Mouse (Mus musculus): ENCODE results near the gene Ak5. TPM values are rescaled to one million over a fixed set of nuclear protein-coding genes. Genes with fewer than 3 reads are reported as not detected.
"Not testable (repeated sequence)": the region's sequence is repeated elsewhere in the genome, so short reads cannot be mapped to it uniquely, and the experiment has no call there.

Ak5 gene
- polyA plus RNA-seq, 1 experiment from 2014 or later: 0.79 TPM

GRCm38 (mm10) chr3:152460802-152461201, 207.4 kb downstream of the Ak5 start:
- Histone ChIP-seq H3K9me3 (replicated peaks) (no peaks in the 10 kb centered on the region), H3K27ac (replicated peaks) (no peak overlapping the region), H3K4me1 (no peaks in the 10 kb centered on the region), H3K36me3 (peaks cover 65% of the 10 kb centered on the region), H3K27me3 (ENCODE audit: low read depth, poor library complexity, severe bottlenecking) (no peaks in the 10 kb centered on the region), H3K4me3 (no peak overlapping the region)
- 75% methylated on average over 4 of the region's 4 CpGs for WGBS
- DNase-seq (ENCODE audit: low spot score): no peak

GRCm38 (mm10) chr3:152458875-152459274, 209.3 kb downstream of the Ak5 start:
- H3K4me1 ChIP-seq; H3K27ac ChIP-seq (replicated peaks); H3K9me3 ChIP-seq (replicated peaks); DNase-seq (ENCODE audit: low spot score); H3K27me3 ChIP-seq (ENCODE audit: low read depth, poor library complexity, severe bottlenecking); H3K4me3 ChIP-seq: not testable (repeated sequence)
- WGBS: 92% methylated on average over 4 of the region's 4 CpGs
- peaks cover 84% of the 10 kb centered on the region for H3K36me3 ChIP-seq

GRCm38 (mm10) chr3:152457308-152458035, 210.7 kb downstream of the Ak5 start:
- no peaks in the 10 kb centered on the region for H3K4me1 ChIP-seq
- 92% methylated on average over 2 of the region's 2 CpGs for WGBS
- H3K4me3 ChIP-seq: no peak overlapping the region
- H3K36me3 ChIP-seq: peaks cover 85% of the 10 kb centered on the region
- no peaks in the 10 kb centered on the region for H3K9me3 ChIP-seq (replicated peaks)
- no peak overlapping the region for H3K27ac ChIP-seq (replicated peaks)
- H3K27me3 ChIP-seq (ENCODE audit: low read depth, poor library complexity, severe bottlenecking): no peaks in the 10 kb centered on the region
- no peak for DNase-seq (ENCODE audit: low spot score)

- Histone ChIP-seq H3K4me3 (no peak overlapping the region), H3K27ac (replicated peaks) (no peak overlapping the region), H3K36me3 (peaks cover 93% of the 10 kb centered on the region), H3K9me3 (replicated peaks) (no peaks in the 10 kb centered on the region), H3K27me3 (ENCODE audit: low read depth, poor library complexity, severe bottlenecking) (no peaks in the 10 kb centered on the region), H3K4me1 (no peaks in the 10 kb centered on the region)
- DNase-seq (ENCODE audit: low spot score): no peak
- 86% methylated on average over 2 of the region's 4 CpGs for whole genome bisulfite sequencing
These were observed 215.0 kb downstream of the Ak5 start for GRCm38 (mm10) chr3:152453163-152453562.

- Histone ChIP-seq H3K9me3 (replicated peaks) (no peaks in the 10 kb centered on the region), H3K4me1 (no peaks in the 10 kb centered on the region), H3K4me3 (no peak overlapping the region), H3K27me3 (ENCODE audit: low read depth, poor library complexity, severe bottlenecking) (no peaks in the 10 kb centered on the region), H3K36me3 (peaks cover 38% of the 10 kb centered on the region), H3K27ac (replicated peaks) (no peak overlapping the region)
- WGBS: 93% methylated on average over 1 of the region's 1 CpGs
- DNase-seq (ENCODE audit: low spot score): no peak
These were observed 221.2 kb downstream of the Ak5 start for GRCm38 (mm10) chr3:152446966-152447365.

- H3K27me3 ChIP-seq (ENCODE audit: low read depth, poor library complexity, severe bottlenecking): no peaks in the 10 kb centered on the region
- WGBS: 96% methylated on average over 3 of the region's 3 CpGs
- H3K4me1 ChIP-seq: no peaks in the 10 kb centered on the region
- no peak overlapping the region for H3K4me3 ChIP-seq
- H3K9me3 ChIP-seq (replicated peaks): no peaks in the 10 kb centered on the region
- H3K27ac ChIP-seq (replicated peaks): no peak overlapping the region
- DNase-seq (ENCODE audit: low spot score): no peak
- peaks cover 10% of the 10 kb centered on the region; the same call in 1 of the 2 replicates for H3K36me3 ChIP-seq
These were observed 224.0 kb downstream of the Ak5 start for GRCm38 (mm10) chr3:152444114-152444513.

- 87% methylated on average over 4 of the region's 4 CpGs for WGBS
- H3K27ac ChIP-seq (replicated peaks): no peak overlapping the region
These were observed 225.4 kb downstream of the Ak5 start for GRCm38 (mm10) chr3:152442795-152443194.

GRCm38 (mm10) chr3:152438068-152438467, 230.1 kb downstream of the Ak5 start:
- Histone ChIP-seq H3K9me3 (replicated peaks) (no peaks in the 10 kb centered on the region), H3K27ac (replicated peaks) (no peak overlapping the region), H3K4me1 (no peaks in the 10 kb centered on the region), H3K27me3 (ENCODE audit: low read depth, poor library complexity, severe bottlenecking) (no peaks in the 10 kb centered on the region), H3K36me3 (peaks cover 39% of the 10 kb centered on the region), H3K4me3 (no peak overlapping the region)
- DNase-seq (ENCODE audit: low spot score): no peak
- WGBS: 97% methylated on average over 7 of the region's 7 CpGs

More at GRCm38 (mm10) chr3:152442795-152443194, 225.4 kb downstream of the Ak5 start:
- H3K9me3 ChIP-seq (replicated peaks): no peaks in the 10 kb centered on the region
- H3K36me3 ChIP-seq: peaks cover 10% of the 10 kb centered on the region
- no peaks in the 10 kb centered on the region for H3K27me3 ChIP-seq (ENCODE audit: low read depth, poor library complexity, severe bottlenecking)
- no peak for DNase-seq (ENCODE audit: low spot score)
- no peaks in the 10 kb centered on the region for H3K4me1 ChIP-seq
- no peak overlapping the region for H3K4me3 ChIP-seq

GRCm38 (mm10) chr3:152435590-152435989, 232.6 kb downstream of the Ak5 start:
- DNase-seq (ENCODE audit: low spot score): no peak
- peaks cover 39% of the 10 kb centered on the region for H3K36me3 ChIP-seq
- H3K27ac ChIP-seq (replicated peaks): no peak overlapping the region

GRCm38 (mm10) chr3:152432677-152433076, 235.5 kb downstream of the Ak5 start:
- Histone ChIP-seq H3K27me3 (ENCODE audit: low read depth, poor library complexity, severe bottlenecking) (no peaks in the 10 kb centered on the region), H3K9me3 (replicated peaks) (no peaks in the 10 kb centered on the region), H3K27ac (replicated peaks) (no peak overlapping the region), H3K4me3 (no peak overlapping the region), H3K36me3 (peaks cover 45% of the 10 kb centered on the region), H3K4me1 (no peaks in the 10 kb centered on the region)
- DNase-seq (ENCODE audit: low spot score): no peak
- 97% methylated on average over 7 of the region's 7 CpGs for WGBS

More at GRCm38 (mm10) chr3:152435590-152435989, 232.6 kb downstream of the Ak5 start:
- no peaks in the 10 kb centered on the region for H3K4me1 ChIP-seq
- no peaks in the 10 kb centered on the region for H3K27me3 ChIP-seq (ENCODE audit: low read depth, poor library complexity, severe bottlenecking)
- H3K4me3 ChIP-seq: no peak overlapping the region
- H3K9me3 ChIP-seq (replicated peaks): no peaks in the 10 kb centered on the region

- Histone ChIP-seq H3K27ac (replicated peaks) (no peak overlapping the region), H3K4me3 (no peak overlapping the region), H3K4me1 (no peaks in the 10 kb centered on the region), H3K27me3 (ENCODE audit: low read depth, poor library complexity, severe bottlenecking) (no peaks in the 10 kb centered on the region), H3K9me3 (replicated peaks) (no peaks in the 10 kb centered on the region), H3K36me3 (peaks cover 43% of the 10 kb centered on the region)
- WGBS: 93% methylated on average over 8 of the region's 8 CpGs
- DNase-seq (ENCODE audit: low spot score): no peak
These were observed 239.2 kb downstream of the Ak5 start for GRCm38 (mm10) chr3:152428925-152429324.

Data from midbrain, embryonic 10.5 days (tissue).